Mouse (Mus musculus): ENCODE measurements at regions not wholly inside any gene's neighbourhood (a gene's known extent, or its start where the extent isn't known, plus 50 kb on each side); places are given as distances from the start of the nearest gene placed in this dataset.

- TF ChIP-seq CTCF (IDR thresholded peaks at IDR 0.05; ENCODE audit: low read depth) (no peak), EP300 (IDR thresholded peaks at IDR 0.05; ENCODE audit: low read depth) (no peak)
Observed at GRCm38 (mm10) chr15:25503104-25503503, 89.5 kb upstream of the Basp1 start.
